Mouse (Mus musculus): ENCODE measurements around the gene Gabrd.

The Gabrd gene

DNA sequence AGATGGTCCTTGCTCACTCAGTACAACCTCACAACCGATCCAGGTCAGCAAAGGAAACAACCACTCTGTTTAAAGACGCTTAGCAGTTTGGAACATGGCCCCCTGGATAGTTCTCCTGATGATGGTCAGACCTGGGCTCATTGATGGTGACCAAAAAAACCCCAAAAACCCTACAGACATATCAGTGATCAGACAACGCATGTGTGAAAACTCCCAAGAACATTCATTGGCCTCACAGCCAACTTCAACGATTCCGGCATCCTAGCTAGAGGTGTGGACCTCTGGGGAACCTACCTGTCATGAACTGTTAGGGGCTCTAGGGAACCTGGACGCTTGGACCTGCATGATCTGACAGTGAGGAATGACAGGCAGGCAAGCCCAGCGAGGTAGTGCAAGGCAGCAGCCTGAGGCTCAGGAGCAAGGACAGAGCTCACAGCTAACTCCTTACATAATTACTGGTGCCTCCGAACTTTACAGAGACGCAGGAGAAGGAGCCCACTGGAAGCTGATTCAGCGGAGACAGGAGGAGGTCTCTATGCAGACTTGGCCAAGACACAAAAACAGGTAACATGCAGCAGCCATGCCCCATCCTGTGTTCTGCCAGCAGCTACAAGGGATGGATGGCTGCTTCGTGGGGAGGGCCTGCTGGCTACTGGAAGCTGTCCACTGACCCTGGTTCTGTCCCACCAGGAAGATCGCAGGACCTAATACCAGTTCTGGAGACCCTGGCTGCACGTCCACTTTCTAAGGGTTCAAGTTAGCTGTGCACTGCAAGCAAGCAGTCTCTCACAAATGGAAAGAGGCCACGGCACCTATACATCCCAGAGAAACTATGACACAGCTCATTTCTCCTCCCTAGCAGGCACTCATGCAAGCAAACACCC, 54.3 kb downstream of the Gabrd start:
- DNase-seq (ENCODE audit: low spot score in 2 of 2), result no peak

DNA sequence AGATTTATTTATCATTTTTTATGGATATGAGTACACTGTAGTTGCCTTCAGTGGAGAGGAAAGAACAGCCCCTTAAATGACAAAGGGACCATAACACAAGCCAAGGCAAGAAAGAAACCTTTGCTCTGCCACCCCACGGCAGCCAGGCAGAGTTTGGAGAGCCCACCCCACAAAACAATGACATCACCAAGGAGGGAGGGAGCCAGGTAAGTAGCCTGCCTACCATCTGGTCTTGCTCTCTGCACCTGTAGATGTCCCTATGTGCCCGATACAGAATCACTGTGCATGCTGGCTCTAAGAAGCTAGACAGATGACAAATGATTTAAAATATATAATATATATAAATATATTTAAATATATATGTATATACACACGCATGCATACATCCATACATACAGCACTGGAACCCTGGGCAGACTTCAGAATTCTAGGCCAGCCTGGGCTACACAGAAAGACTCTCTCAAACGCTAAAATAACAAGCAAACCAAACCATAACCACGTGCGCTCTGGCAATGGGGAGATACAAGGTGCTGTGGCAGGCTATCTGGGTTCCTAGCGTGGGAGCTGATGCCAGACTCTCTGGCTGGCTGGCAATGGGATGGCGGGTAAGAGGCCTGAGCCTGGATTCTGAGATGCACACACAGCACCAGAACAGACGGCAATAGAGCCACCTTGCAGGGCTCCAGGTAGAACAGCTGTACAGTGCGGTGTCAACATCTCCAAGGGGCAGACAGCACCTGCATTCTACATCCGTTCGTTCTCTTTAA, 61.4 kb downstream of the Gabrd start:
- DNase-seq (ENCODE audit: low spot score in 2 of 2), result no peak
